Mouse (Mus musculus): ENCODE measurements around the gene Prx. TPM values are rescaled to one million over a fixed set of nuclear protein-coding genes. Genes with fewer than 3 reads are reported as not detected.

Prx gene
- polyA plus RNA-seq, 1 experiment from 2014 or later, result 0.59 TPM

- peak; percentile 78 for ATAC-seq (ENCODE audit: insufficient number of reproducible peaks, insufficient read depth, low FRiP score, low read depth)
Observed at GRCm38 (mm10) chr7:27542392-27543033, 43.4 kb downstream of the Prx start.

DNA sequence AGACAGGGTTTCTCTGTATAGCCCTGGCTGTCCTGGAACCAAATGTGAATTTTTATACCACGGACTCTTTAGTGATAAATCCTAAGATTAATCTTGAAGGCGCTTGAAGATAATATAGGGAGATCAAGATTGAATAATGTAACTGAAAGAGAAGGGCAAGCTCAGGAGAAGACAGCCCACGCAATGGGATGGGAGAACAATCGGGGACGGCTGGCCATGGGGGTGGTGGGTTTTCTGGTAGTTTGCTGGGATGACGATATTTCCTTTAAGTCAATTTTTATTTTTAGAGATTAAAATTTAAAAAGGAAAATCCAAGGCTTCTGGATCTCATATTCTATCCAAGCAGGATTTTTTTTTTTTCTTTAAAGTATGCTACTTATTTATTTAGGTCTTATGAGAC, 43.9 kb downstream of the Prx start:
- peak overlapping the region; percentile 96 for H3K4me2 ChIP-seq (ENCODE audit: low read length)
- 38% methylated on average over 6 of the region's 6 CpGs for WGBS
- no peak for ATAC-seq (ENCODE audit: insufficient number of reproducible peaks, insufficient read depth, low FRiP score, low read depth)
- no peaks in the 10 kb centered on the region for H3K27me3 ChIP-seq (ENCODE audit: control insufficient read depth, insufficient read depth, low read length)
- H3K9me3 ChIP-seq (ENCODE audit: control insufficient read depth, low read length), result no peaks in the 10 kb centered on the region
- no peak overlapping the region for H3K27ac ChIP-seq (replicated peaks in 1 of 2; ENCODE audit: control insufficient read depth in 1 of 2, insufficient read depth in 1 of 2, low read depth in 2 of 2, low read length in 2 of 2)
- peak overlapping the region; percentile 41 to 50 for H3K4me3 ChIP-seq (ENCODE audit: control insufficient read depth in 1 of 2, insufficient read depth in 1 of 2, low read depth in 1 of 2, low read length in 2 of 2)
- H3K9ac ChIP-seq (ENCODE audit: low read length), result peak overlapping the region; percentile 78
- peaks cover 21% of the 10 kb centered on the region; the same call in 1 of the 2 replicates for H3K36me3 ChIP-seq (ENCODE audit: control insufficient read depth, insufficient read depth, low read length)
- H3K4me1 ChIP-seq (ENCODE audit: control insufficient read depth in 2 of 2, insufficient read depth in 2 of 2, low read length in 2 of 2), result peaks cover 5 to 15% of the 10 kb centered on the region in 2 experiments; a peak in 3 of 4 replicates

More at GRCm38 (mm10) chr7:27542392-27543033, 43.4 kb downstream of the Prx start:
- no peaks in the 10 kb centered on the region for H3K9me3 ChIP-seq (ENCODE audit: control insufficient read depth, low read length)
- H3K36me3 ChIP-seq (ENCODE audit: control insufficient read depth, insufficient read depth, low read length), result peaks cover 21% of the 10 kb centered on the region; the same call in 1 of the 2 replicates
- H3K9ac ChIP-seq (ENCODE audit: low read length), result peak overlapping the region; percentile 78
- H3K27ac ChIP-seq (replicated peaks in 1 of 2; ENCODE audit: control insufficient read depth in 1 of 2, insufficient read depth in 1 of 2, low read depth in 2 of 2, low read length in 2 of 2), result no peak overlapping the region
- no peaks in the 10 kb centered on the region for H3K27me3 ChIP-seq (ENCODE audit: control insufficient read depth, insufficient read depth, low read length)
- H3K4me1 ChIP-seq (ENCODE audit: control insufficient read depth in 2 of 2, insufficient read depth in 2 of 2, low read length in 2 of 2), result peaks cover 5 to 15% of the 10 kb centered on the region in 2 experiments; a peak in 3 of 4 replicates
- peak overlapping the region; percentile 41 to 50 for H3K4me3 ChIP-seq (ENCODE audit: control insufficient read depth in 1 of 2, insufficient read depth in 1 of 2, low read depth in 1 of 2, low read length in 2 of 2)
- WGBS, result 2% methylated on average over 30 of the region's 30 CpGs
- H3K4me2 ChIP-seq (ENCODE audit: low read length), result peak overlapping the region; percentile 96

DNA sequence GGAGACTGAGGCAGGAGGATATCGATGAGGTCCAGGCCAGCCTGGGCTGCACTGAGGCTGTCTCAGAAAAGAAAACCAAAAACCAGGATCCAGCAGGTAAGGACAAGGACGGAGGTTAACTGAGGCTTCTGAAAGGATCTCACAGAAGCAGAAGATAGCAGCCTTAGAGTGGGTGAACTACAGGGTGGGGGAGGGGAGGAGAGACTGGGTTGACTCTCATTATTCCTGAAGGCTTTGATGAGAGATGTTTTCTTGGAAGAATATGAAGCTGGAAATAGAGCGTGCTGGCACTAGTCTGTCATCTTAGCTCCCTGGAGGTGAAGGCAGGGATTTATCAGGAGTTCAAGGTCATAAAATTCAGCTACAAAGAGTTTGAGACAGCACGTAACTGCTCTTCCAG, 44.7 kb downstream of the Prx start:
- H3K27ac ChIP-seq (replicated peaks in 1 of 2; ENCODE audit: control insufficient read depth in 1 of 2, insufficient read depth in 1 of 2, low read depth in 2 of 2, low read length in 2 of 2), result no peak overlapping the region
- H3K36me3 ChIP-seq (ENCODE audit: control insufficient read depth, insufficient read depth, low read length), result peaks cover 21% of the 10 kb centered on the region; the same call in 1 of the 2 replicates
- WGBS, result 63% methylated on average over 4 of the region's 4 CpGs
- no peaks in the 10 kb centered on the region for H3K9me3 ChIP-seq (ENCODE audit: control insufficient read depth, low read length)
- no peak overlapping the region for H3K9ac ChIP-seq (ENCODE audit: low read length)
- H3K4me2 ChIP-seq (ENCODE audit: low read length), result no peak overlapping the region
- H3K4me1 ChIP-seq (ENCODE audit: control insufficient read depth in 2 of 2, insufficient read depth in 2 of 2, low read length in 2 of 2), result peaks cover 5 to 15% of the 10 kb centered on the region in 2 experiments; a peak in 3 of 4 replicates
- H3K27me3 ChIP-seq (ENCODE audit: control insufficient read depth, insufficient read depth, low read length), result no peaks in the 10 kb centered on the region
- no peak for ATAC-seq (ENCODE audit: insufficient number of reproducible peaks, insufficient read depth, low FRiP score, low read depth)
- no peak overlapping the region for H3K4me3 ChIP-seq (ENCODE audit: control insufficient read depth in 1 of 2, insufficient read depth in 1 of 2, low read depth in 1 of 2, low read length in 2 of 2)

GRCm38 (mm10) chr7:27544675-27545370, 45.7 kb downstream of the Prx start:
- Histone ChIP-seq H3K36me3 (ENCODE audit: control insufficient read depth, insufficient read depth, low read length) (peaks cover 11% of the 10 kb centered on the region; the same call in 1 of the 2 replicates), H3K9me3 (ENCODE audit: control insufficient read depth, low read length) (no peaks in the 10 kb centered on the region), H3K4me3 (ENCODE audit: control insufficient read depth in 1 of 2, insufficient read depth in 1 of 2, low read depth in 1 of 2, low read length in 2 of 2) (no peak overlapping the region), H3K4me2 (ENCODE audit: low read length) (no peak overlapping the region; the same call in 1 of the 2 replicates), H3K9ac (ENCODE audit: low read length) (no peak overlapping the region), H3K27me3 (ENCODE audit: control insufficient read depth, insufficient read depth, low read length) (no peaks in the 10 kb centered on the region), H3K4me1 (ENCODE audit: control insufficient read depth in 2 of 2, insufficient read depth in 2 of 2, low read length in 2 of 2) (peaks cover 5 to 15% of the 10 kb centered on the region in 2 experiments; a peak in 3 of 4 replicates), H3K27ac (replicated peaks in 1 of 2; ENCODE audit: control insufficient read depth in 1 of 2, insufficient read depth in 1 of 2, low read depth in 2 of 2, low read length in 2 of 2) (no peak overlapping the region)
- ATAC-seq (ENCODE audit: insufficient number of reproducible peaks, insufficient read depth, low FRiP score, low read depth), result no peak
- WGBS, result 77% methylated on average over 12 of the region's 12 CpGs

DNA sequence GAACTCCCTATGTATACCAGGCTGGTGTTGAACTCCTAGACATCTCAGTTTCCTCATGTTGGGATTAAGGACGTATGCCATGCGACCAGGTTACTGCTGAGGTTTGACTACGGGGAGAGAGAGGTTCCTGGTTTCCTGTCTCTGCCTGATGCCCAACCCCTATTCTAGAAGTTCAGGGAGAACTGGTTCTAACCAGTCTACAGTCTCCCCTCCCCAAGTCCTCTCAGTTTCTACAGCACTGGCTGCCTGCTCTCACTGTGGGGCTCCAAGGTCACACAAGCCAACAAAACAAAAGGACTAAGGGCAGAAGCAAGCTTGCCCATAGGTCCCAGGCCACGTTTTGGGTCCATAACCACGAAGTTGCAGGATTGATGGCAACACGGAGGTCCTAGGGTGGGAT, 50.5 kb downstream of the Prx start:
- Histone ChIP-seq H3K9me3 (ENCODE audit: control insufficient read depth, low read length) (no peaks in the 10 kb centered on the region), H3K9ac (ENCODE audit: low read length) (no peak overlapping the region), H3K36me3 (ENCODE audit: control insufficient read depth, insufficient read depth, low read length) (no peaks in the 10 kb centered on the region), H3K27me3 (ENCODE audit: control insufficient read depth, insufficient read depth, low read length) (no peaks in the 10 kb centered on the region), H3K4me1 (ENCODE audit: control insufficient read depth in 2 of 2, insufficient read depth in 2 of 2, low read length in 2 of 2) (peaks cover 7 to 15% of the 10 kb centered on the region in 2 experiments; a peak in 3 of 4 replicates), H3K4me3 (ENCODE audit: control insufficient read depth in 1 of 2, insufficient read depth in 1 of 2, low read depth in 1 of 2, low read length in 2 of 2) (no peak overlapping the region), H3K27ac (replicated peaks in 1 of 2; ENCODE audit: control insufficient read depth in 1 of 2, insufficient read depth in 1 of 2, low read depth in 2 of 2, low read length in 2 of 2) (no peak overlapping the region), H3K4me2 (ENCODE audit: low read length) (no peak overlapping the region)
- WGBS, result 71% methylated on average over 6 of the region's 6 CpGs
- ATAC-seq (ENCODE audit: insufficient number of reproducible peaks, insufficient read depth, low FRiP score, low read depth), result no peak

DNA sequence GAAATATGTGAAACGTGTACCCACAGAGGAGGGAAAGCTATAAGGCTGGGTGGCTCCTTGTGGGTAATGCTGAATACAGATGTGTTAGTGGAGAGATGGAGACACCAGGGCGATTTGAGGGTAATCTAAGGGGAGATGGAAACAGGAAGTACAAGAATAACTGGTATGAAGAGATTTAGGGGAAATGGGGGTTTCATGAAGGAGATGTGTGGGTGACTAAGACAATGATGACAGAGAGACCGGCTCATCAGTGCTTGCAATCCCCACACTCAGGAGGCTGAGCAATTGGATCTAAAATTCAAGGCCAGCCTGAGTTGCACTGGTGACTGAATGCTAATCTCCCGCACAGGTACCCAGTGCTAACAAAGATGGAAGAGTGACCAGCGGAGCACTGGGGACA, 52.9 kb downstream of the Prx start:
- no peak for ATAC-seq (ENCODE audit: insufficient number of reproducible peaks, insufficient read depth, low FRiP score, low read depth)
- no peaks in the 10 kb centered on the region for H3K27me3 ChIP-seq (ENCODE audit: control insufficient read depth, insufficient read depth, low read length)
- peak overlapping the region; percentile 84 for H3K4me2 ChIP-seq (ENCODE audit: low read length)
- peak overlapping the region; percentile 82 for H3K9ac ChIP-seq (ENCODE audit: low read length)
- 52% methylated on average over 5 of the region's 5 CpGs for WGBS
- H3K4me1 ChIP-seq (ENCODE audit: control insufficient read depth in 2 of 2, insufficient read depth in 2 of 2, low read length in 2 of 2), result peaks cover 4 to 15% of the 10 kb centered on the region in 2 experiments; a peak in 3 of 4 replicates
- peak overlapping the region in 1 of 2 experiments; percentile 70; a peak in 1 of 4 replicates for H3K4me3 ChIP-seq (ENCODE audit: control insufficient read depth in 1 of 2, insufficient read depth in 1 of 2, low read depth in 1 of 2, low read length in 2 of 2)
- no peaks in the 10 kb centered on the region for H3K9me3 ChIP-seq (ENCODE audit: control insufficient read depth, low read length)
- no peak overlapping the region for H3K27ac ChIP-seq (replicated peaks in 1 of 2; ENCODE audit: control insufficient read depth in 1 of 2, insufficient read depth in 1 of 2, low read depth in 2 of 2, low read length in 2 of 2)
- peaks cover 13% of the 10 kb centered on the region for H3K36me3 ChIP-seq (ENCODE audit: control insufficient read depth, insufficient read depth, low read length)

- Histone ChIP-seq H3K4me2 (ENCODE audit: low read length) (peak within 1 kb of the TSS; percentile 84), H3K27me3 (ENCODE audit: control insufficient read depth, insufficient read depth, low read length) (no peaks in the 10 kb centered on the region), H3K4me1 (ENCODE audit: control insufficient read depth in 2 of 2, insufficient read depth in 2 of 2, low read length in 2 of 2) (peaks cover 4 to 15% of the 10 kb centered on the region in 2 experiments; a peak in 3 of 4 replicates), H3K36me3 (ENCODE audit: control insufficient read depth, insufficient read depth, low read length) (peaks cover 13% of the 10 kb centered on the region), H3K4me3 (ENCODE audit: control insufficient read depth in 1 of 2, insufficient read depth in 1 of 2, low read depth in 1 of 2, low read length in 2 of 2) (peak within 1 kb of the TSS; percentile 65 to 70), H3K9me3 (ENCODE audit: control insufficient read depth, low read length) (no peaks in the 10 kb centered on the region), H3K9ac (ENCODE audit: low read length) (peak within 1 kb of the TSS; percentile 82), H3K27ac (replicated peaks in 1 of 2; ENCODE audit: control insufficient read depth in 1 of 2, insufficient read depth in 1 of 2, low read depth in 2 of 2, low read length in 2 of 2) (0 out of 4 replicates have a peak within 1 kb of the TSS, but pooled peaks of 1 of the 2 experiments have one; percentile 6)
- WGBS, result under 1% methylated on average over 41 of the region's 41 CpGs
- ATAC-seq (ENCODE audit: insufficient number of reproducible peaks, insufficient read depth, low FRiP score, low read depth), result peak; percentile 99
Observed at GRCm38 (mm10) chr7:27552931-27553513, 53.9 kb downstream of the Prx start, which contains the start of the genes Pld3 and 2310022A10Rik. Pld3 (minus strand) TSS chr7:27553218. 2310022A10Rik (plus strand) TSS chr7:27553233.
